Mouse (Mus musculus) bone marrow macrophage, adult 2 months (primary cell): Measurements from ENCODE around the gene Rock2. TPM values are rescaled to one million over a fixed set of nuclear protein-coding genes. Genes with fewer than 3 reads are reported as not detected.

Experiments
- H3K27ac ChIP-seq: 2 replicates; pipeline ENCODE4 v1.5.1; 2012; ENCODE audit warnings: low read depth, low read length; ENCODE audit not compliant: insufficient read depth
- H3K4me1 ChIP-seq: 2 replicates; pipeline ENCODE4 v1.6.1; 2012; ENCODE audit warnings: low read length; ENCODE audit not compliant: control insufficient read depth, insufficient read depth
- H3K4me3 ChIP-seq: 2 replicates; pipeline ENCODE4 v1.5.1; 2012; ENCODE audit warnings: mild to moderate bottlenecking, low read length, moderate library complexity; ENCODE audit not compliant: insufficient read depth
- CTCF ChIP-seq: IDR thresholded peaks from 2 replicates; pipeline ENCODE4 v1.5.1; 2012; ENCODE audit warnings: low read depth, mild to moderate bottlenecking, low read length, moderate library complexity
- POLR2A ChIP-seq: IDR thresholded peaks from 2 replicates; pipeline ENCODE4 v1.6.1; 2012; ENCODE audit warnings: mild to moderate bottlenecking, low read depth, low read length, borderline replicate concordance
- polyA plus RNA-seq: library from polyadenylated mRNA; stranded (reverse); fragments of >200 nt; gene quantifications from 2 replicates; pipeline ENCODE4 v1.2.4, GENCODE M21; 2012; ENCODE audit not compliant: missing spikeins, insufficient read depth, insufficient read length

Gene Rock2
- polyA plus RNA-seq, 1 experiment, result 47.9 TPM

DNA sequence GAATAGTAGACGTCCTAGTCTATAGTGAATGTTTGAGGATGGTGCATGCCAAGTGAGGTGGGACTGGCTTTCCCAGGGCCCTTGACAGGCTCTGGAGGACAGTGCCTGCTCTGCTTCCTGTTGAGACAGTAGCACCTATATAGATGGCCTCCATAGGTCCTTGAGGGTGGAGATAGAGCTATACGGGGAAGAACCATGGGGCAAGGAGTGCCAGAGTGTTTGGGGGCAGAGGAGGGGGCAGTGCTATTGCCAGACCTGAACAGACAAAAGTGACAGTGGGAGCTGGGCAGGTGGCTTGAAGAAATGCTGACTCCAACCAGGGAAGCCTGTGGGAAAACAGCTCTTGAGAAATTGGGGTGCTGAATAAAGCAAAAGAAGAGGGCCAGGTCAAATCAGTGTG, 99.6 kb downstream of the Rock2 start:
- H3K4me1 ChIP-seq, result peaks cover 12% of the 10 kb centered on the region
- TF ChIP-seq CTCF (no peak), POLR2A (no peak)
- no peak overlapping the region for H3K4me3 ChIP-seq
- H3K27ac ChIP-seq, result no peak overlapping the region

DNA sequence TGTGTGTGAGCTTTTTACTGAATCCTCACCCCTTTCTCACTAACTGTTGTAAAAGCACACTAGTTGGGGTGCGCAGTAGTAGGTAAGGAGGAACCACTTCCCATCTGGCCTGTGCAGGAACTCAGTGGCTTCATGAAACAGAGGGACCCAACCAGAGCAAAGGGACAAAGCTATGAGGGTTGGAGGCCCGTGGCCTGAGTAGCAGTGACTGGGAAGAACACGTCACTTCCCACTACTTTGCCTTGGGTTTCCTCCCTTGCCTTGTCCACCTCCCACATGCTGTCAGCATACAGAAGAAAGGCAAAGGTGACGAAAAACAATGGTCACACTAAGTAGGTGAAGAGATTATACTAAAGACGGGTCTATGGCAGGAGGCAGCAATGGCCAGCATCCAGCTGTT, 101.6 kb downstream of the Rock2 start:
- H3K27ac ChIP-seq, result no peak overlapping the region
- TF ChIP-seq POLR2A (no peak), CTCF (no peak)

DNA sequence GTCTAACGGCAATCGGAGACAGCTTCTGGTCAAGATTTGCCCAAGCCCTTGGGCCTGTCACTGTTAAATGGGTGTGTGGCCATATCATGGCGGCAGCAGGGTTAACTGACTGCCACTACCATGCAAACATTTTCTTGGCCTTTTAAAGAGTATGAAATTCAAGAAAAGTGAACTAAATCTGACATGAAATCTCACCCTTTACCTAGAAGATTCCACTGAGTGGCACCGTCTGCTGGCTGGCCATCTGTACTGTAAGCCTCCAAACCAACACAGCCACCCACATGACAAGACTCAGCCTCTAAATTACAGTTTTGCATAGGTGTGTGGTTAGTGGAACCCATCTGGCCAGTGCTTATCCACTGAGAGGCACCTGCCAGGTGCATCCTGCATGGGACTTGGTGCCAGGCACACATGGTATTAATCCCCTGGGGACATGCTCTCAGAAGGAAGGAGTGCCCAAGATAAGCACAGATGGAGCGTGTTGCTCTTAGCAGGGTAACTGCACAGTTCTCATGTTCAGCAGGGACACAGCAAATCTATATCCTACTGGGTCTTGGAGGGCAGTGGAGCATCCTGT, 102.3 kb downstream of the Rock2 start:
- no peak for TF ChIP-seq POLR2A
- TF ChIP-seq CTCF, result no peak
- Histone ChIP-seq H3K27ac (no peak overlapping the region), H3K4me3 (no peak overlapping the region), H3K4me1 (peaks cover 23% of the 10 kb centered on the region)

More for the DNA sequence above, 101.6 kb downstream of the Rock2 start:
- peaks cover 20% of the 10 kb centered on the region for H3K4me1 ChIP-seq
- H3K4me3 ChIP-seq, result no peak overlapping the region

DNA sequence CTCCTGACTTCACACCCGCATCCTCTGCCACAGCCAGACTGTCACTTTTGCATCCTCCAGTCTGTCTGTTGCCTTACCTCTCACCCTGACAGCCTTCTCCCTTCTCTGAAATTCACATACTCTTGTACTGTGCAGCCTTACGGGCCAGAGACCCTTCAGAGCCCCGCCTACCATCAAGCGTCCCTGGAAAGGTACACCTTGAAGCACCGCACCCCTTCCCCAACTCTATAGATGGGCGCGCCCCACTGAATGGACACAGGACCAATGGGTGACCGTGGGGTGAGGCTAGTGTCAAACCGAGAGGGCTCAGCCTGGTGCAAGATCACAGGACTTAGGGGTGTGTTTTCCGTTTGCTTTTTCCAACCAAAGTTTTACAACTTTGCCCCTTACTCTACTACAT, 104.5 kb downstream of the Rock2 start:
- Histone ChIP-seq H3K4me3 (peak overlapping the region; percentile 76), H3K27ac (0 out of 2 replicates have a peak overlapping the region, but pooled peaks have one; percentile 50), H3K4me1 (peaks cover 19% of the 10 kb centered on the region)
- TF ChIP-seq CTCF (no peak), POLR2A (no peak)

DNA sequence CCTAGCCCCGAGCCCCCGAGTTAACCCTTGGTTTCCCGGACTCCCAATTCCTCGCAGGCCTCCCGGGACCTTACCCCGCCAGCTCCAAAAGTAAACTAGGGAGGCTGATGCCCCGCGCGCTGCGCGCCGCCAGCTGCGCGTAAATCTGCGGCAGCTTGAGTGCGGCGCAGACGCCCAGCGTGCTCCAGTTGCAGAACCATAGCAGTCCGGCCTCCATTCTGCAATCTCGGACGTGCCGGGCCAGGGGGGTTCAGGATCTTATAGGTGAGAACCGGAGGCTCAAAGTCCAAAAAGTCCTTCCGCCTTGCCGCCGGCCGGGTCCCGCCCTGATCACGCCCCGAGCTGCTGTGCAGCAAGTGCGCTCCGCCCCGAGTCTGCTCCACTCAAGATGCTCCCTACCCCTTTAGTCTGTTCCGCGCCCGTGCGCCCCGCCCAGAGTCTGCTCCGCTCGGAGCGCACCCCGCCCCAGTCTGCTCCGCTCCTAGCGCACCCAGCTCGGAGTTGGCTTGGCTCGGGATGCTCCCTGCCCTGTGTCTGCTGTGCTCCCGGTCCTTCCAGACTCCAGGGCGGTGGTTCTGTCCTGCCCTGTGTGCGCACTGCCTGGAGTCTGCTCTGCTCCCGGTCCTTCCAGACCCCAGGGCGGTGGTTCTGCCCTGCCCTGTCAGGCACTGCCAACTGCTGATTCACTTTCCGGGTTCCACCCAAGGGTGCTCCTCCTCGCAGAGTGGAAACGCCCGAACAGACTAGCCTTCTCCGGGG, 105.2 kb downstream of the Rock2 start, which contains the start of gene Pqlc3:
Gene Pqlc3, minus strand, starts transcription at position 670 of the 759 bp plus-strand sequence.
- TF ChIP-seq CTCF, result no peak
- TF ChIP-seq POLR2A, result no peak
- peak within 1 kb of the TSS; percentile 76 for H3K4me3 ChIP-seq
- peak within 1 kb of the TSS; percentile 88 for H3K27ac ChIP-seq
- peaks cover 19% of the 10 kb centered on the region for H3K4me1 ChIP-seq

DNA sequence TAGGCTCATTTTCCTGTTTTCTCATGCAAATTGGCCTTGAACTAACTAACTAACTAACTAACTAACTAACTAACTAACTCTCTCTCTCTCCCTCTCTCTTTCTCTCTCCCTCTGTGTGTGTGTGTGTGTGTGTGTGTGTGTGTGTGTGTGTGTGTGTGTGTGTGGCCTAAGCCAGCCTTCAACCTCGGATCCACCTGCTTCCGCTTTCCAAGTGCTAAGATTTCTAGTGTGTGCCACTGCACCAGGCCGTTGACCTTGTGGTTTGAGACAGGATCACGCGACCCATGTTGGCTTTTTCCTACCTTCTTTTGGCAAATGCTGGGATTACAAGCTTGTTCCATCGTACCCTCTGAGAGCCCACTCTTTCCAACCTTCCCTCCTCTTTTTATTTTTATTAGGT, 105.9 kb downstream of the Rock2 start:
- peaks cover 19% of the 10 kb centered on the region for H3K4me1 ChIP-seq
- peak overlapping the region; percentile 88 for H3K27ac ChIP-seq
- TF ChIP-seq POLR2A, result no peak
- no peak for TF ChIP-seq CTCF
- H3K4me3 ChIP-seq, result peak overlapping the region; percentile 76

GRCm38 (mm10) chr12:17001211-17001610, 106.5 kb downstream of the Rock2 start:
- peak overlapping the region; percentile 88 for H3K27ac ChIP-seq
- no peak overlapping the region for H3K4me3 ChIP-seq
- peaks cover 19% of the 10 kb centered on the region for H3K4me1 ChIP-seq
- no peak for TF ChIP-seq CTCF
- TF ChIP-seq POLR2A, result no peak

DNA sequence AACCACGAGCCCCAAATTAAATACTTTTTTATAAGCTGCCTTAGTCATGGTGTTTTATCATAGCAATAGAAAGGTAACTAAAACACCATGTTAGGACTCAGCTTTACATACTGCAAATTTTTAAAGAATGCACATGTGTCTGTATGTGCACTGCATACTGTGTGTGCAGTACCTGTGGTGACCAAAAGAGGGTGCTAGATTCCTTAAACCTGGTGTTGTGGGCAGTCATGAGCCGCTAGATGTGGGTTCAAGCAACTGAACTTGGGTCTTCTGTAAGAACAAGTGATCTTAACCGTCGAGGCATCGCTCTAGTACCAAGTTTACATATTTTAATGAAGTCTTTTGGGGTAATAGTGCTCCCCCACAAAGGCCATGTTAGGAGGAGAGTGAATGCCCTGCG, 114.8 kb downstream of the Rock2 start:
- H3K4me1 ChIP-seq, result no peaks in the 10 kb centered on the region
- TF ChIP-seq POLR2A (no peak), CTCF (no peak)
- no peak overlapping the region for H3K4me3 ChIP-seq
- no peak overlapping the region for H3K27ac ChIP-seq

DNA sequence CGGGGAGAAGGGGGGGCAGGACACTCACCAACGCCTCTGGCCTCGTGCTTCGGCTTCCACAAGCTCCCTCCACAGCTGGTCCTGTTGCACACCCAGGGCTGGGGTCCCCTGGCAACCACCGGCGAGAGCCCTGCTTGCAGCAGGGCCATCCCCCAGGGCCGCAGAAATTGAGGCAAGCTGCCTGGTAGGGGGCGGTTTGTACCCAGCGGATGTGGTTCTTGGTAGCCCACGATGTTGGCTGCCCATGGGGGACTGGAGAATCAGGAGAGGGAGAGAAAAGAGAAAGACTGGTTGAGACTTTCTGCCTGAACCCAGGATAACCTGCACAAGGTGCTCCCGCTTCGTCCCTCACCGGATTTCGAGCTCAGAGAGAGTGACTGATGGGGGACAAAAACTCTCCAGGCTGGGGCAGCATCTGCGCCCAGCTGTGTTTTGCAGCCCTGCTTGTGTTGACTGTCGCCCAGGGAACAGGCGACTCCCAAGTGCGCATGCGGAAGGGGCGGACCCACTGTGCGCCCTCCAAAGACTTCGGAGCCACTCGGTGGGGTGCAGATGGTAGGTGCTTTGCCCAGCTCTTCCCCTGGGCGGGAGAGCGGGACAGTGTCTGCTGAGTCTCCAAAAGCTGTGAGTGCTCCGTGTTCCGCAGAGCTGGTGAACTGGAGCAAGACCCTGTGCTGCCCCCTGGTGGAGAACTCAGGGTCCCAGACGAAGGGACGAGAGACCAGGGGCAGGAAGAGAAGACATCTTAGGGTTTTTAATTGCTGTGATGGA, 116.6 kb downstream of the Rock2 start, which contains the start of gene 2410004P03Rik:
Gene 2410004P03Rik, minus strand, starts transcription at position 628 of the 771 bp plus-strand sequence.
- peak within 1 kb of the TSS; percentile 64 for H3K4me3 ChIP-seq
- no peak within 1 kb of the TSS for H3K27ac ChIP-seq
- H3K4me1 ChIP-seq, result no peaks in the 10 kb centered on the region
- TF ChIP-seq CTCF (peak; percentile 88), POLR2A (no peak)
